9 mouse cellular contexts compared by ENCODE assay signal in genomic region chr6:38355354-38355823, GRCm38 (mm10). TPM values are rescaled to one million over a fixed set of nuclear protein-coding genes. Genes with fewer than 3 reads are reported as not detected.
DNase-seq lines count a peak whose midpoint lies in the region; ATAC-seq and TF ChIP-seq lines count a peak whose summit lies in the region.
"Had no signal": no experiment of that assay in that cellular context is flagged by ENCODE, and none has a peak within 500 bp of the region (broad histone marks: within the 10 kb centered on the region; RNA-seq: fewer than 3 reads in every experiment).

No protein-coding gene starts in this region.

- no peak for ATAC-seq in hindbrain, embryonic 11.5 days (ENCODE audit: low FRiP score)

- WGBS in hindbrain, embryonic 11.5 days, result under 1% methylated on average over 8 of the region's 8 CpGs

- H3K4me3 ChIP-seq in ES-E14 (ENCODE audit: insufficient read depth in 1 of 2, low read depth in 1 of 2, low read length in 2 of 2, poor library complexity in 1 of 2, severe bottlenecking in 1 of 2), result peak overlapping the region; percentile 68 to 77; a peak in 2 of 4 replicates
- no peak overlapping the region for H3K4me3 ChIP-seq in hindbrain, embryonic 11.5 days (ENCODE audit: low read depth, low read length)

- no peak overlapping the region; the same call in 1 of the 2 replicates for H3K27ac ChIP-seq in ES-E14 (ENCODE audit: insufficient read depth, low read depth, low read length, poor library complexity, severe bottlenecking)
- H3K27ac ChIP-seq in hindbrain, embryonic 11.5 days (ENCODE audit: low read depth, low read length), result no peak overlapping the region

- H3K4me1 ChIP-seq in ES-E14 (ENCODE audit: control insufficient read depth in 2 of 2, insufficient read depth in 2 of 2, low read length in 2 of 2, poor library complexity in 1 of 2), result peaks cover 0 to 7% of the 10 kb centered on the region in 2 experiments; a peak in 2 of 4 replicates
- H3K4me1 ChIP-seq in hindbrain, embryonic 11.5 days (replicated peaks; ENCODE audit: control insufficient read depth, insufficient read depth, low read length), result 0 out of 2 replicates have a peak, but pooled peaks cover 5% of the 10 kb centered on the region

- H3K4me2 ChIP-seq in hindbrain, embryonic 11.5 days (replicated peaks; ENCODE audit: low read depth, low read length), result no peak overlapping the region

- no peaks in the 10 kb centered on the region for H3K36me3 ChIP-seq in ES-E14 (ENCODE audit: control insufficient read depth, insufficient read depth, low read length, poor library complexity, severe bottlenecking)
- H3K36me3 ChIP-seq in hindbrain, embryonic 11.5 days (ENCODE audit: control insufficient read depth, insufficient read depth, low read length), result no peaks in the 10 kb centered on the region

- no peak overlapping the region for H3K9ac ChIP-seq in ES-E14 (ENCODE audit: insufficient read depth, low read depth, low read length, poor library complexity, severe bottlenecking)
- H3K9ac ChIP-seq in hindbrain, embryonic 11.5 days (ENCODE audit: low read depth, low read length), result no peak overlapping the region

- DNase-seq in heart, adult 11 months, result peak; percentile 91
- no peak for DNase-seq in heart, postnatal 14 days
- DNase-seq in ES-E14 (ENCODE audit: low read depth, low spot score), result no peak
- DNase-seq in hindbrain, embryonic 11.5 days (ENCODE audit: low spot score), result peak; percentile 36
- DNase-seq in lung, postnatal 10 days, result peak; percentile 19
- DNase-seq in cerebellum, postnatal 14 days, result no peak
- DNase-seq in thymus, postnatal 14 days, result no peak
- DNase-seq in cerebellum, postnatal 4 days (ENCODE audit: low spot score in 2 of 2), result no peak
- DNase-seq: cerebellum, postnatal 36 days had no signal

- H3K9me3 ChIP-seq in ES-E14 (ENCODE audit: control insufficient read depth, insufficient read depth, low read depth, low read length), result no peaks in the 10 kb centered on the region
- H3K9me3 ChIP-seq in hindbrain, embryonic 11.5 days (ENCODE audit: control insufficient read depth, low read length), result no peaks in the 10 kb centered on the region

- peaks cover 53% of the 10 kb centered on the region for H3K27me3 ChIP-seq in hindbrain, embryonic 11.5 days (ENCODE audit: control insufficient read depth, insufficient read depth, low read length)

- in situ Hi-C loops in ES-E14 (cut with MboI; ENCODE audit: low sequenced_read_pairs in 2 of 2, unreplicated experiment in 2 of 2), result no loop called here

- intact Hi-C loops in heart, postnatal 14 days (cut with DNase I), result loop anchor here (2.0 kb wide), 1 partner anchor 77 kb away; the partner anchor contains the start of gene Ubn2

TF ChIP-seq in ES-E14, 5 proteins besides CTCF, POLR2A, EP300 and RAD21:
- TF ChIP-seq ZNF384 (IDR thresholded peaks at IDR 0.05; ENCODE audit: low read depth, low read length) (no peak), ZC3H11A (IDR thresholded peaks at IDR 0.05; ENCODE audit: borderline replicate concordance, low read depth, low read length) (no peak), HCFC1 (IDR thresholded peaks at IDR 0.05; ENCODE audit: borderline replicate concordance, insufficient read depth, low read length) (no peak), CHD2 (IDR thresholded peaks at IDR 0.05; ENCODE audit: low read depth, low read length) (no peak), MAFK (IDR thresholded peaks at IDR 0.05; ENCODE audit: insufficient read depth, low read depth, low read length) (no peak)
TF ChIP-seq in ES-E14: peak in this region for 0.

RNA-seq across cellular contexts. Expression of gene Zc3hav1, which starts 1.0 kb away (rescaled TPM):
- total RNA-seq in heart, postnatal 14 days (2021), result 10 to 100 TPM; 16.9 to 18.8 TPM
- total RNA-seq in ES-E14 (2012; rRNA removed), result 12.2 and 20.6 TPM in 2 replicates
- 1.7 and 1.9 TPM in 2 replicates for polyA plus RNA-seq in hindbrain, embryonic 11.5 days (2014; fragmentation: Nextera tagmentation; extraction: Ambion mirVana)

RNA-seq across cellular contexts. Expression of gene Ttc26, which starts 25.9 kb away (rescaled TPM):
- total RNA-seq in heart, postnatal 14 days (2021), result 1 to 10 TPM; 2.6 to 3.7 TPM
- total RNA-seq in ES-E14 (2012; rRNA removed), result 3.5 and 4.2 TPM in 2 replicates
- 14.3 and 14.8 TPM in 2 replicates for polyA plus RNA-seq in hindbrain, embryonic 11.5 days (2014; fragmentation: Nextera tagmentation; extraction: Ambion mirVana)

RNA-seq across cellular contexts. Expression of gene Zc3hav1l, which starts 56.3 kb away (rescaled TPM):
- total RNA-seq in heart, postnatal 14 days (2021), result 1 to 10 TPM; 3.4 to 3.8 TPM
- 2.6 and 3.8 TPM in 2 replicates for total RNA-seq in ES-E14 (2012; rRNA removed)
- polyA plus RNA-seq in hindbrain, embryonic 11.5 days (2014; fragmentation: Nextera tagmentation; extraction: Ambion mirVana), result 13.9 and 14.9 TPM in 2 replicates

Comparison
In these comparisons a context has a peak if more than half of its experiments do, and no peak if none do; other contexts are left out.
1. DNase-seq: peak in heart, adult 11 months (single experiment), hindbrain, embryonic 11.5 days (single experiment) and lung, postnatal 10 days (single experiment); none in heart, postnatal 14 days (0 of 2), ES-E14 (single experiment), cerebellum, postnatal 14 days (0 of 2), thymus, postnatal 14 days (single experiment) and cerebellum, postnatal 4 days (0 of 2).